Mouse (Mus musculus) small intestine, adult 2 months (tissue): ENCODE measurements around the gene Cdk10. TPM values are rescaled to one million over a fixed set of nuclear protein-coding genes. Genes with fewer than 3 reads are reported as not detected.
"Not testable (repeated sequence)": the region's sequence is repeated elsewhere in the genome, so short reads cannot be mapped to it uniquely, and the experiment has no call there.

ENCODE experiments used
- H3K27ac ChIP-seq: fragments of 200-500 bp; 2 replicates; pipeline ENCODE4 v1.5.1; 2012; ENCODE audit warnings: low read depth, low read length, control low read depth, inconsistent platforms; ENCODE audit not compliant: insufficient read depth
- H3K27me3 ChIP-seq: fragments of 200-500 bp; 2 replicates; pipeline ENCODE4 v1.6.1; 2012; ENCODE audit warnings: mild to moderate bottlenecking, moderate library complexity, low read length, inconsistent platforms; ENCODE audit not compliant: control insufficient read depth, insufficient read depth
- H3K36me3 ChIP-seq: fragments of 200-500 bp; 2 replicates; pipeline ENCODE4 v1.6.1; 2012; ENCODE audit warnings: mild to moderate bottlenecking, low read length, control low read depth, inconsistent platforms; ENCODE audit not compliant: control insufficient read depth, insufficient read depth
- H3K4me1 ChIP-seq: fragments of 200-500 bp; 2 replicates; pipeline ENCODE4 v1.6.1; 2012; ENCODE audit warnings: low read length, inconsistent platforms, mixed read lengths; ENCODE audit not compliant: control insufficient read depth, insufficient read depth, insufficient read length
- H3K4me3 ChIP-seq: fragments of 200-500 bp; 2 replicates; pipeline ENCODE4 v1.5.1; 2012; ENCODE audit warnings: low read depth, mild to moderate bottlenecking, control low read depth, inconsistent platforms, low read length, moderate library complexity
- CTCF ChIP-seq: fragments of 200-500 bp; IDR thresholded peaks from 2 replicates; pipeline ENCODE4 v1.5.1; 2012; ENCODE audit warnings: low read depth, mild to moderate bottlenecking, control low read depth, inconsistent platforms, low read length, moderate library complexity, mixed read lengths; ENCODE audit not compliant: insufficient replicate concordance, insufficient read length; ENCODE audit errors: extremely low read depth
- POLR2A ChIP-seq: fragments of 200-500 bp; IDR thresholded peaks from 2 replicates; pipeline ENCODE4 v1.6.1; 2012; ENCODE audit warnings: low read depth, mild to moderate bottlenecking, control low read depth, inconsistent platforms, low read length, moderate library complexity
- WGBS: fragments of 180-500 bp; shearing (Covaris S2); methylation state at CpG from one replicate; pipeline ENCODE4 v1.1.7; 2018; 5-methylcytosine and 5-hydroxymethylcytosine counted together
- polyA plus RNA-seq: library from polyadenylated mRNA; depleted of rRNA; stranded (reverse); fragments of >200 nt; gene quantifications from 2 replicates; pipeline ENCODE4 v1.2.3, GENCODE M21; 2012

Gene Cdk10
- polyA plus RNA-seq, 1 experiment, result 27.7 TPM

DNA sequence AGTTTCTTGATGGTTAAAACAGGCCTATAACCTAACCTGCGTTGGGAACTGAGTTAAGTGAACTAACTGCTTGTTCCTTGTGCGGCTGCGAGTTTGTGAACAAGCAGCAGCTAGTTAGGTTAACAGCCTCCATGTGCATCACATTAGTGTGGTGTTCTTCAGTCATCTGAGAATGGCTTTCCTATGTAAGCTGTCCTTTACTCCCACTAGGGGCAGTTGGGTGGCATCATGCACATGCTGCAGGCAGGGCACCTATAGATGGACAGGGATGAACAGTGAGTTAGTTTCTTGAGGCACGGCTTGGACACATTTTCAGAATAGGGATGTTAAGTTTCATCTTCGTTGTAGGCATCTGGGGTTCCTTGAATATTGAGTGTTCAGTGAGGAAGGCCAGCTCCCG, 30.5 kb downstream of the Cdk10 start:
- Histone ChIP-seq H3K4me3 (peak overlapping the region; percentile 97; the same call in 1 of the 2 replicates), H3K36me3 (peaks cover 40% of the 10 kb centered on the region), H3K27me3 (no peaks in the 10 kb centered on the region), H3K4me1 (peaks cover 9% of the 10 kb centered on the region), H3K27ac (no peak overlapping the region)
- 51% methylated on average over 6 of the region's 6 CpGs for WGBS
- TF ChIP-seq POLR2A (no peak), CTCF (no peak)

- TF ChIP-seq CTCF (no peak), POLR2A (no peak)
- H3K27me3 ChIP-seq, result no peaks in the 10 kb centered on the region
- H3K4me1 ChIP-seq, result peaks cover 9% of the 10 kb centered on the region
- WGBS, result 88% methylated on average over 3 of the region's 3 CpGs
- no peak overlapping the region for H3K4me3 ChIP-seq
- H3K36me3 ChIP-seq, result peaks cover 38% of the 10 kb centered on the region
- no peak overlapping the region for H3K27ac ChIP-seq
Measured at GRCm38 (mm10) chr8:123257114-123257513, 32.5 kb downstream of the Cdk10 start.

DNA sequence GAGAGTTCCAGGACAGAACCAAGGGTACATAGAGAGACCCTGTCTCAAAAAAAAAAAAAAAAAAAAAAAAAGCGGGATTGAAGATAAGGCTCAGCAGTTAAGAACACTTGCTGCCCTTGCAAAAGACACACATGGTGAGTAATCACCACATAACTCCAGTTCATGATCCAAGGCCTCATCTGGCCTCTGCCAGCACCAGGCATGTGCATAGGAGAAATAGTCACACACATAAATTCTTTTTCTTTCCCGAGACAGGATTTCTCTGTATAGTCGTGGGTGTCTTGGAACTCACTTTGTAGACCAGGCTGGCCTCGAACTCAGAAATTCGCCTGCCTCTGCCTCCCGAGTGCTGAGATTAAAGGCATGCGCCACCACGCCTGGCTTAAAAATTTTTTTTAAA, 33.0 kb downstream of the Cdk10 start:
- H3K36me3 ChIP-seq, result peaks cover 41% of the 10 kb centered on the region
- H3K4me3 ChIP-seq, H3K27ac ChIP-seq, H3K27me3 ChIP-seq, H3K4me1 ChIP-seq: not testable (repeated sequence)
- WGBS, result 92% methylated on average over 8 of the region's 8 CpGs

DNA sequence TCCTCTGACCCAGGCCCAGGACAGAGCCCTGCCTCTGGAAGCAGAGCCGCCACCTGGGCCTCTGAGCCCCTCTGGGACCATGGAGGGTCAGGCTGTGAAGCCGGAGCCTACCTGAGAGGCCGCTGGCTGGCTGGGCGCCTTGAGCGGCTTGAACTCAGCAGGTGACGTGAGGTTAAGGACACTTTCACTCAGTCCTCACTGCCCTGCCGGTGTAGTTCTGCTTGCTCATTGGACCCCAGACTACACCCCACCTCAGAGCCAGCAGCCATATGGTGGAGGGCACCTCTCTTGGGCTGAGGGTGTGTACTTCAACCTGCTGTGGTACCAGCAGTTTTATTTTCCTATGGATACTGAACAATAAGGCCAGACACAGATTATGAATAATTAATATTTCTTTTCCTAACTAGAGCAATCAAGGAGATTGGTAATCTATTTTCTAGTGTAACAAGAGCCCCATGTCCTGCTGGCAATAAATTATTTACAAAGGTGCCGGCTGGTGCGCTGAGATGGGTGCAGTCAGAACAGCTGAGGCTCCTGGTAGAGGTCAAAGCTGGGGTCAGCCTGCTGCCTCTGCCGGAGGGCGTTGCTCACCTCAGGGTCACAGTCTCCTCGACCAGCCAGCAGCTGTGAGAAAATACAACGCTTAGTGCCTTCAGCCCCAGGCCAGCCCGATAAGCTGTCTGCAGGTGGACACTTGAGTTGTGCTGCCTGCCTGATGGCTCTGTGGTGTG, 43.4 kb downstream of the Cdk10 start:
- peaks cover 58% of the 10 kb centered on the region for H3K36me3 ChIP-seq
- no peaks in the 10 kb centered on the region for H3K4me1 ChIP-seq
- WGBS, result 86% methylated on average over 14 of the region's 14 CpGs
- H3K27ac ChIP-seq, result no peak overlapping the region
- no peak overlapping the region for H3K4me3 ChIP-seq
- no peaks in the 10 kb centered on the region for H3K27me3 ChIP-seq
- TF ChIP-seq POLR2A (no peak), CTCF (no peak)

GRCm38 (mm10) chr8:123271147-123271546, 46.5 kb downstream of the Cdk10 start:
- Histone ChIP-seq H3K27ac (no peak overlapping the region), H3K27me3 (no peaks in the 10 kb centered on the region), H3K4me1 (no peaks in the 10 kb centered on the region), H3K36me3 (peaks cover 33% of the 10 kb centered on the region), H3K4me3 (no peak overlapping the region)
- 86% methylated on average over 10 of the region's 10 CpGs for WGBS
- TF ChIP-seq CTCF (no peak), POLR2A (no peak)

DNA sequence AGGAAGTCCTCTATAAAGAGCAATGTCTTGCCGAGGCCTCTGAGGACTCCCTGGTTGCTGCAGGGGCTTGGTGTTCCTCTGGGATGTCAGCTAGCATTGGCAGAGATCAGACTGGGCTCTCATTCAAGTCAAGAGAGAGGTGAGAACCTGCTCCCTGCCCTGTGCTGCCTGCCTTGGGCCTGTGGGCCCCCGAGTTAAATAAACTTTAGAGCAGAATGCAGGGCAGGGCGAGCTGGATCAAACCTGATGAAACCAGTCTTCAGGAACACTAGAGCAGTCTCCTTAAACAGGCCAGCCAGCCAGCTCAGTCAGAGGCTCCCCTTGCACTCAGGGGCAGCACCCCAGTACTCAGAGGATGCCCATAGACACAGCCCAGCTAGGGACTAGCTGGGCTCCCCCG, 47.3 kb downstream of the Cdk10 start:
- H3K4me3 ChIP-seq, result no peak overlapping the region
- no peaks in the 10 kb centered on the region for H3K4me1 ChIP-seq
- peaks cover 26% of the 10 kb centered on the region for H3K36me3 ChIP-seq
- no peaks in the 10 kb centered on the region for H3K27me3 ChIP-seq
- TF ChIP-seq POLR2A, result no peak
- TF ChIP-seq CTCF, result no peak
- 67% methylated on average over 4 of the region's 4 CpGs for WGBS
- H3K27ac ChIP-seq, result no peak overlapping the region

- 89% methylated on average over 5 of the region's 5 CpGs for WGBS
- Histone ChIP-seq H3K36me3 (peaks cover 4% of the 10 kb centered on the region), H3K27ac (no peak overlapping the region), H3K4me3 (no peak overlapping the region), H3K4me1 (no peaks in the 10 kb centered on the region), H3K27me3 (no peaks in the 10 kb centered on the region)
- TF ChIP-seq POLR2A (no peak), CTCF (no peak)
Measured at GRCm38 (mm10) chr8:123274447-123274846, 49.8 kb downstream of the Cdk10 start.
